Mouse (Mus musculus): ENCODE results near the gene Olfr52. TPM values are rescaled to one million over a fixed set of nuclear protein-coding genes. Genes with fewer than 3 reads are reported as not detected.
"Not testable (repeated sequence)": the region's sequence is repeated elsewhere in the genome, so short reads cannot be mapped to it uniquely, and the experiment has no call there.

Gene Olfr52
- not detected in 2 replicates for polyA plus RNA-seq (2012; rRNA removed)

DNA sequence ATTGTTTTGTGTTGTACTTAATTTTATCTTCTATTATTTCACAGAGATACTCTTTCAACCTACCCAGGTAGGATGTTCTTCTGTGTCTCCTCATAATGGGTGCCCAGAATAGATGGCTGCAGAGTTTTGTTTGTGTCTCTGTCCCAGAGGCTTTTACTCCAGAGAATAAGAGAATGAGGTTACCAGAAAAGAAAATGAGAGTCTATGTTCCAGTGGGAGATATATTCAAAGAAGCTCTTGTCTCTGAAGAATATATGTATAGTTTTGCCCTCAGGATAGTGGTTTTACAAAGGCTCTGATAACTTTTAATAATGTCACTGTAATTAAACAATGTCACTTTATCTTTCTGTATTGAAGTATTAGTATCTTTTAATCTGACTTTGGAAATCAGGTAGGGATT, at the start of gene Olfr52:
Gene Olfr52, minus strand, starts transcription at position 101 of the 400 bp plus-strand sequence.
- no peak for DNase-seq (ENCODE audit: low read depth)

- DNase-seq (ENCODE audit: low read depth): no peak
Measured at GRCm38 (mm10) chr2:86231301-86231700, 45.8 kb upstream of the Olfr52 start, which contains the start of gene Olfr1047. TSS of gene Olfr1047 (minus strand) at chr2:86231401.

DNA sequence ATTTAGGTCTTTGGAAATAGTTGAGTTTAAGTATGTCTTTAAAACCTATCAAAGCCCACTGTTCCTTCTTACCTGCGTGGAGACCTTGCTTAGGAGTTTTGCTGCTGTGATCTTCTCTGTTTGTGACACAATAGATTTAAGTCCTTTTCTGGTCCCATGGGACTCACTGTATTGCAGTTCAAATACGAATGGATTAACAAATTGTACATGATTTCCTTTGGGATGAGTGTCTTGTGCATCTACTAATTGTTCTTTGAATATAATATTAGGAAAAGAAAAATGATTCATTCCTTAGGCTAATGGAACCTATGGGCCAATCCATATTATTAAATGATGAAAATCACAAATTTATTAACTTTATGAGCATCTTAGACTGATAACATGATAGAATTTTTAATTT, 33.7 kb upstream of the Olfr52 start, which contains the start of gene Olfr1046:
Gene Olfr1046, minus strand, starts transcription at position 101 of the 400 bp plus-strand sequence.
- no peak for DNase-seq (ENCODE audit: low read depth)

- DNase-seq (ENCODE audit: low read depth): no peak
Measured at GRCm38 (mm10) chr2:86202909-86203308, 17.4 kb upstream of the Olfr52 start, which contains the start of gene Olfr1045. TSS of gene Olfr1045 (minus strand) at chr2:86203009.

DNA sequence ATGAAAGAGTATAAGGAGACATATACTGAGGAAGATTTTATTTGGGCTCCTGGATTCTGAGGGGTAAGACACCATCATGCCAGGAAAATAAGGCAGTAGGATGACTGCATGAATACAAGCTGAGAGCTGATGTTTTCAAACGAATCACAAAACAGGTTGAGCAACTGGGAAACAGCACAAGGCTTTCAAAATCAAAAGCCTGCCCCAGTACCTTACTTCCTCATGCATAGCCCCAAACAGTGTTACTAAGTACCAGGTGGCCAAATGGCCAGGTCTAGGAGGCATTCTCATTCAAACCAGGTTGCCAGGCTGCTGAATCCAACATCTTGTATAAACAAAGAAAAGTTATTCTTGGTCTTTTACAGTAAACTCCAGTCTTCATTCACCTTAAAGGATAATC, 10.4 kb upstream of the Olfr52 start:
- DNase-seq (ENCODE audit: low read depth): no peak

GRCm38 (mm10) chr2:86179950-86180349, 5.5 kb downstream of the Olfr52 start:
- no peak for DNase-seq (ENCODE audit: low read depth)

- DNase-seq (ENCODE audit: low read depth): no peak
Measured at GRCm38 (mm10) chr2:86177720-86178119, 7.8 kb downstream of the Olfr52 start, which contains the start of gene Olfr1044. TSS of gene Olfr1044 (minus strand) at chr2:86177820.

- not testable (repeated sequence) for DNase-seq (ENCODE audit: low read depth)
Measured at GRCm38 (mm10) chr2:86175422-86175821, 10.1 kb downstream of the Olfr52 start.

DNA sequence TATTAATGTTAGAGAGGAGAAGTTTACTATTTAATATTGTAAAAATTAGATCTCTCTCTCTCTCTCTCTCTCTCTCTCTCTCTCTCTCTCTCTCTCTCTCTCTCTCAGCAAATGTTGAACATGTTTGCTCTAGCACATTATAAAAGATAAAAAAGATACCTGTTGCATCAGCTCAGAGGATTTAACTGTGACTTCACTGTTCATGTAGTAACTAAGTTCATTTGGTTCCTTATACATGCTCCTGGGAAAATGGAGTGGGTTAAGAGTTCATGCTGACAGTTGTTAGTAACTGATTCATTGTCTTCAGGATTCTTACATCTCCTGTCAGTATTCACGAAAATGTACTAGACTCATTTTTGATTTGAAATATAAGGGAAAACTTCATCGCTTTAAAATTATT, 18.1 kb downstream of the Olfr52 start, which contains the start of gene Olfr1043:
Gene Olfr1043, minus strand, starts transcription at position 101 of the 400 bp plus-strand sequence.
- DNase-seq (ENCODE audit: low read depth): no peak

- DNase-seq (ENCODE audit: low read depth): no peak
Measured at GRCm38 (mm10) chr2:86161738-86162137, 23.7 kb downstream of the Olfr52 start, which contains the start of gene Olfr1042. TSS of gene Olfr1042 (minus strand) at chr2:86161838.

DNA sequence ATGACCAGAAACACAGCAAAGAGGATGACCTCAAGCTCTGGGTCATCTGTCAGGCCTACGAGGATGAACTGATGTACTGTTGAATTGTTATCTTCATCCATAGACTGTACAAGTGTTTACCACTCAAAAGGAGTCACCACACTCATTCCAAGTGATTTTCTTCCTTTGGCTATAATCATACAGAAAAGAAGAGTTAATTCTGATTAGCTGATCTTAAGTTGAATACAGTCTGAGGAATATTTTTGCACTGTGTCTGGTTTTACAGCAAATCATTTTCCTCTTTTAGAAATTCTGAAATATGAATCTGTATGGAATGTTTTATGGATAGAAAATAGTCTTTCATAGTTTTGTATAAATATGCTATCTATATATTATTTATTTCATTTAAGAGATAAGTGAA, 38.9 kb downstream of the Olfr52 start, which contains the start of gene Olfr1040:
Gene Olfr1040, minus strand, starts transcription at position 101 of the 400 bp plus-strand sequence.
- no peak for DNase-seq (ENCODE audit: low read depth)

DNA sequence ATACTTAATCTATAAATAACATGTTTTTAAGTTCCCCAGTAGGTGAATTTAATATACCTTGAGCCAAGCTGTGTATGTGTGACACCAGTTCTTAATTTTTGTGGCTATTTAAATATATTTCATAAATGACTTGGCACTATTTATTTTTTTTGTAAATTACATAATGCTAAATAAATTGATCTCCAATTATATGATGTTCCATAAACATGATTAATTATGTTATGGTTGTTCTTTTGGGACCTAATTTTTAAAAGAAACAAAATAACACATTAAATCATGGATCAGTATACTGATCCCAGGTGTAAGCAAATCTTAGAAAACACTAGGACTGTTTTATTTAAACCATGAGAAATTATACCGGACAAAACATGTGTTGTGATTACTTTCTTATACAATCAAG, 49.7 kb downstream of the Olfr52 start, which contains the start of gene Olfr1039:
Gene Olfr1039, minus strand, starts transcription at position 101 of the 400 bp plus-strand sequence.
- DNase-seq (ENCODE audit: low read depth): no peak

Other genes with a start within 250 kb of the Olfr52 start
- not detected in 2 replicates for gene Olfr1028, start 235.2 kb downstream of the Olfr52 start, polyA plus RNA-seq (2012; rRNA removed)
- gene Olfr1029, start 211.8 kb downstream of the Olfr52 start, polyA plus RNA-seq (2012; rRNA removed): not detected in 2 replicates
- not detected in 2 replicates for gene Olfr1030, start 206.4 kb downstream of the Olfr52 start, polyA plus RNA-seq (2012; rRNA removed)
- not detected in 2 replicates for gene Olfr1031, start 195.4 kb downstream of the Olfr52 start, polyA plus RNA-seq (2012; rRNA removed)
- gene Olfr1032, start 180.1 kb downstream of the Olfr52 start, polyA plus RNA-seq (2012; rRNA removed): not detected in 2 replicates
- gene Olfr1033, start 165.1 kb downstream of the Olfr52 start, polyA plus RNA-seq (2012; rRNA removed): 0.61 and 1.0 TPM in 2 replicates
- 0.13 and 0.14 TPM in 2 replicates for gene Olfr1034, start 139.8 kb downstream of the Olfr52 start, polyA plus RNA-seq (2012; rRNA removed)
- not detected in 2 replicates for gene Olfr1036, start 111.7 kb downstream of the Olfr52 start, polyA plus RNA-seq (2012; rRNA removed)
- gene Olfr1037, start 98.3 kb downstream of the Olfr52 start, polyA plus RNA-seq (2012; rRNA removed): not detected in 2 replicates
- gene Olfr1039, start 49.8 kb downstream of the Olfr52 start, polyA plus RNA-seq (2012; rRNA removed): 0.03 TPM in 1 of 2 replicates, not detected in the other
- gene Olfr1040, start 39.0 kb downstream of the Olfr52 start, polyA plus RNA-seq (2012; rRNA removed): not detected in 2 replicates
- not detected in 2 replicates for gene Olfr1042, start 23.8 kb downstream of the Olfr52 start, polyA plus RNA-seq (2012; rRNA removed)
- gene Olfr1043, start 18.2 kb downstream of the Olfr52 start, polyA plus RNA-seq (2012; rRNA removed): not detected in 2 replicates
- gene Olfr1044, start 7.9 kb downstream of the Olfr52 start, polyA plus RNA-seq (2012; rRNA removed): not detected in 2 replicates
- gene Olfr1045, start 17.3 kb upstream of the Olfr52 start, polyA plus RNA-seq (2012; rRNA removed): not detected in 2 replicates
- gene Olfr1046, start 33.6 kb upstream of the Olfr52 start, polyA plus RNA-seq (2012; rRNA removed): not detected in 2 replicates
- gene Olfr1047, start 45.7 kb upstream of the Olfr52 start, polyA plus RNA-seq (2012; rRNA removed): not detected in 2 replicates
- not detected in 2 replicates for gene Olfr1048, start 54.6 kb upstream of the Olfr52 start, polyA plus RNA-seq (2012; rRNA removed)
- not detected in 2 replicates for gene Olfr1049, start 72.6 kb upstream of the Olfr52 start, polyA plus RNA-seq (2012; rRNA removed)
- not detected in 2 replicates for gene Olfr1051, start 93.4 kb upstream of the Olfr52 start, polyA plus RNA-seq (2012; rRNA removed)
- gene Olfr1052, start 106.8 kb upstream of the Olfr52 start, polyA plus RNA-seq (2012; rRNA removed): not detected in 2 replicates
- gene Olfr1053, start 129.6 kb upstream of the Olfr52 start, polyA plus RNA-seq (2012; rRNA removed): not detected in 2 replicates
- gene Olfr1054, start 149.8 kb upstream of the Olfr52 start, polyA plus RNA-seq (2012; rRNA removed): not detected in 2 replicates
- not detected in 2 replicates for gene Olfr1055, start 164.6 kb upstream of the Olfr52 start, polyA plus RNA-seq (2012; rRNA removed)
- gene Olfr1056, start 176.8 kb upstream of the Olfr52 start, polyA plus RNA-seq (2012; rRNA removed): not detected in 2 replicates
- gene Olfr1057, start 192.7 kb upstream of the Olfr52 start, polyA plus RNA-seq (2012; rRNA removed): not detected in 2 replicates
- gene Olfr1058, start 202.9 kb upstream of the Olfr52 start, polyA plus RNA-seq (2012; rRNA removed): not detected in 2 replicates
- gene Olfr1061, start 228.4 kb upstream of the Olfr52 start, polyA plus RNA-seq (2012; rRNA removed): not detected in 2 replicates
- gene Olfr1062, start 241.1 kb upstream of the Olfr52 start, polyA plus RNA-seq (2012; rRNA removed): not detected in 2 replicates

Data from gonadal fat pad, adult 2 months (tissue).